Mouse (Mus musculus): Measurements from ENCODE around the gene Zmpste24. TPM values are rescaled to one million over a fixed set of nuclear protein-coding genes. Genes with fewer than 3 reads are reported as not detected.

The Zmpste24 gene
- total RNA-seq, 2 experiments from 2014 or later, result 24.5 TPM

DNA sequence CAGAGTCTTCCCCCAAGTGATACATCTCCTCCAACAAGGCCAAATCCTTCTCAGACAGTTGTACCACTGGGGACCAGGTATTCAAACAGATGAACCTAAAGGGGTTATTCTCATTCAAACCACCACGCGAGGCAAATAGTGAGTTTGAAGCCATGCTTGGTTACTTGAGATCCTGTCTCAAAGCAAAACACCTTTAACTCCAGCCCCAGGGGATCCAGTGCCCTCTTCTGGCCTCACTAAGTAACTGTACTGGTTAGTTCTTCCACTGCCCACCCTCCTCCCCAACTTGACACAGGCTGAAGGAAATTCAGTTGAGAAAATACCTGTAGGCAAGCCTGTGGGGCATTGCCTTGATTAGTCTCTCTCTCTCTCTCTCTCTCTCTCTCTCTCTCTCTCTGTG lies 65.0 kb downstream of the Zmpste24 start:
- no peak for DNase-seq

DNA sequence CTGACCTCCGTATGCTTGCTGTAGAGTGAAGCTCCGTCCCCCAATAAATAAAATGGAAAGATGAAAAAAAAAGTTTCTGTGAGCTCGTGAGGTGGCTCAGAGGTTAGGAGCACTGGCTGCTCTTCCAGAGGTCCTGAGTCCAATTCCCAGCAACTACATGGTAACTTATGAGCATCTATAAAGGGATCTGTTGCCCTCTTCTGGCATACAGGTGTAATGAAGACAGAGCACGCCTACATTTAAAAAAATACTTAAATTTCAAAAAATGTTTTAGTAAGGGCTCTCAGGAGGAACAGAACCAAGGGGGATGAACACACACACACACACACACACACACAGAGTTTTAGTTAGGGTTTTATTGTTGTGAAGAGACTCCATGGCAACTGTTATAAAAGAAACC lies 66.6 kb downstream of the Zmpste24 start:
- DNase-seq, result no peak

DNA sequence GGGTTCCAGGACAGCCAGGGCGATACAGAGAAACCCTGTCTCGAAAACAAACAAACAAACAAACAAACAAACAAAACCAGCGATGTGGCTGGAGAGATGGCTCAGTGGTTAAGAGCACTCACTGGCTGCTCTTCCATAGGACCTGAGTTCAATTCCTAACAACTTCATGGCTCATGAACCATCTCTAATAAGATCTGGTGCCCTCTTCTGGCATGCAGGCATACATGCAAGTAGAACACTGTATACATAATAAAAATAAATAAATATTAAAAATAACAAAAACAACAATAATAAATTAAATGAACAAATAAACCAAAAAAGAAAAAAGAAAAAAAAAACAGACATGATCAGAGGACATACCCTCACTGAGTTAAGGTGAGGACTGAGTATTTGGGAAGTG lies 68.4 kb downstream of the Zmpste24 start:
- no peak for DNase-seq

DNA sequence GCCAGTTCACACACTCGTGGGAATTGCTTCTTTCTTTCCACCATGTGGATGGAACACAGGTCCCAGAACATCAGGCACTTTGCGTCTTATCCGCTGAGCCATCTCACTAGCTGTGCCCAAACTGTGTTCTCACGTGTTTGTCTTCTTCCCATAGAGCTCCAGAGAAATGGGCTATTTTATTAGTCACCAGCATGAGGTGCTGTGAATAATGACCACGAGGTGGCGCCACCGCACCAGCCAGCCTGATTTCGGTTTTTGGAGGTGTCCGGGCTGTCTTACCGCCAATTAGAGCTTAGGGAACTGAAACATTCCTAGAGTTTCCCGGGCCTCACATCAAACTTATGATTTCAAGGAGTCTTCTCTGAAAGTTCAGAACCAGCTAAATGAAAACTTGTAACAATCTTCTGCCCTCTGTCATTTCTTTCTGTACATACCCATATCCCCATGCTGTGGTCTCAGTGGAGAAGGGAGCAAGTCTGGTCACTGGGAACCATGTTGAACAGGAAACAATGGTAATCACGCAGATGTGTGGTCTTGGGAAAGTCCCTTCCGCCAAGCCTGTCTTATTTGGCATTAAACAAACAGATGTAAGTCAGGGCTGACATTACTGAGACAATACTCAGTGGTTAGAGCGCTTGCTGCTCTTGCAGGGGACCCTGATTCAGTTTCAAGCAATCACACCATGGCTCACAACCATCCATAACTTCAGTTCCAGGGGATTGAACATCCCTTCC lies 69.2 kb downstream of the Zmpste24 start:
- DNase-seq, result peak; percentile 37 to 65

DNA sequence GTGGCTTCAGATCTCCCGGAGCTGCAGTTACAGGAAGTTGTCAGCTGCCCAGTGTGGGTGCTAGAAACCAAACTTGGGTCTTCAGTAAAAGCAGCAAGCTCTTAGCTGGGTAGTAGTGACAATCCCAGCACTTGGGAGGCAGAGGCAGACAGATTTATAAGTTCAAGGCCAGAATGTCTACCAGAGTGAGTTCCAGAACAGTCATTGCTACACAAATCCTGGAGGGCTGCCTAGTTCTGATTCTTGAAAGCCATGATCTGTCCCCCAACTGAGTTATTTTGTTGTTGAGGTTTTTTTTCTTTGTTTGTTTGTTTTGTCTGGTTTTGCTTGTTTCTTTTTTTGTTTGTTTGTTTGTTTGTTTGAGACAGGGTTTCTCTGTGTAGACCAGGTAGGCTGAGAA lies 69.9 kb downstream of the Zmpste24 start:
- no peak for DNase-seq

DNA sequence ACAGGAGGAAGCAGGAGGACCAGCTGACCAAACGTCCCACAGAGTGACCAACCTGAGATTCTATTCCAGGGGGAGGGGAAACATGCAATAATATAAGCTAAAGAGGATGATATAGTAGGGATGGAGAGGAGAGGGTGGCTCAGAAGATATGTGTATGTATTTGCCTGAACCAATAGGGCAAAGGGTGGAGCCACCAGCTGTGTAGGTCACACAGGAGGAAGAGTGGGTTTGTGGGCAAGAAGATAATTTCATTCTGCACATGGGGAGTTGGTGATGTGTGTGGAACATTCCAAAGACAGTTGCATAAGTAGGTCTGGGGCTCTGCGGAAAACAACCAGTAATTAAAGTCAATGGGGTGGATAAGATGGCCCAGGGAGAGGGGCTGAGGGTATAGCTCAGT lies 72.4 kb downstream of the Zmpste24 start:
- no peak for DNase-seq

DNA sequence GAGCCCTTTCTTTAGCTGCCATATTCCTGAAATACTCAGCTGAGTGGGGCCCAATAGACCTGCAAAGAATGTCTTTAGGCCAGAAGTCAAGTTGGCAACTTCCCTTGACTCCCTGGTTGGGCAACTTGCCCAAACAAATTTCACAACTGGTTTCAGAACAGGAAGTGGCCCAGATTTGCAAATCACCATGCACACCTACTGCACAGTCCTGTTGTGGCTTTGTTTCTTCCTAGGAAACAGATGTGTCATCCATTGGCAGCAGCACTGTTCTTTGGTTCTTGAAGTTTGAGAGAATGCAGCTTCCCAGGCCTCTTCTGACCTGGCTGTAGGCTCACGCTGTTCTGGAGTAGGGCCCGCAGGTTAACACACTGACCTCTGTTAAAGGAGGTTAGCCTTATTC lies 74.1 kb downstream of the Zmpste24 start:
- DNase-seq, result peak; percentile 54 to 78

DNA sequence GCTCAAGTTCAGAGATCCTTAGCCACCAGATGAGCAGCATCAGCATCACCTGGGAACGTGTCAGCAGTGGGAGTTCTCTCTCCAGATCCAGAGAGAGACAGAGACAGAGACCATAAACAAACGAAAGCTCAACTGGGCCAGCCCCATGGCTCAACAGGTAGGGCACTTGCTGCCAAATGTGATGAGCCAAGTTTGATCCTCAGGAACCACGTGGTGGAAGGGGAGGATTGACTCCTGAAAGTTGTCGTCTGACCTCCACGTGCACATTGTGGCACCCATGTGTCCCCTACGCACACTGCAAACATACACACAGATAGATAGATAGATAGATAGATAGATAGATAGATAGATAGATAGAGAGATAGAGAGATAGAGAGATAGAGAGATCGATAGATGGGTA lies 74.6 kb downstream of the Zmpste24 start:
- DNase-seq, result no peak

DNA sequence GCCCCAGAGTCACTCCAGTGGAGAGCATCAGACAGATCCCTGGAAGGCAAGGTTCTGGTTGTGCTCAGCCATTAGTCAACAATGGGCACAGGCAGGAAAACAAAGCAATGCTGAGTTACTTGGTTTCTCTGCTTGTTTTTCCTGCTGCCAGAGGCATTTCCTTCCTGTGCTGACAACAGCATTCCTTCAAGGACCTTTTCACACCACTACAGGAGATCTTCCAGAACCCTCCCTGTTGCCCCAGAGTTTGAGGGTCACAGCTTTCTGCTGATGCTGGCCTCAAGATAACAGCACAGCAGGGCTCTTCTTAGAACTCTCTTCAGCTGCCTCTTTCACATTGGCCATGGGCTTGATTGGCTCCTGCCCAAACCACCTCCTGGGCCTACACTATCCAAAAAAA lies 76.1 kb downstream of the Zmpste24 start:
- DNase-seq, result no peak

DNA sequence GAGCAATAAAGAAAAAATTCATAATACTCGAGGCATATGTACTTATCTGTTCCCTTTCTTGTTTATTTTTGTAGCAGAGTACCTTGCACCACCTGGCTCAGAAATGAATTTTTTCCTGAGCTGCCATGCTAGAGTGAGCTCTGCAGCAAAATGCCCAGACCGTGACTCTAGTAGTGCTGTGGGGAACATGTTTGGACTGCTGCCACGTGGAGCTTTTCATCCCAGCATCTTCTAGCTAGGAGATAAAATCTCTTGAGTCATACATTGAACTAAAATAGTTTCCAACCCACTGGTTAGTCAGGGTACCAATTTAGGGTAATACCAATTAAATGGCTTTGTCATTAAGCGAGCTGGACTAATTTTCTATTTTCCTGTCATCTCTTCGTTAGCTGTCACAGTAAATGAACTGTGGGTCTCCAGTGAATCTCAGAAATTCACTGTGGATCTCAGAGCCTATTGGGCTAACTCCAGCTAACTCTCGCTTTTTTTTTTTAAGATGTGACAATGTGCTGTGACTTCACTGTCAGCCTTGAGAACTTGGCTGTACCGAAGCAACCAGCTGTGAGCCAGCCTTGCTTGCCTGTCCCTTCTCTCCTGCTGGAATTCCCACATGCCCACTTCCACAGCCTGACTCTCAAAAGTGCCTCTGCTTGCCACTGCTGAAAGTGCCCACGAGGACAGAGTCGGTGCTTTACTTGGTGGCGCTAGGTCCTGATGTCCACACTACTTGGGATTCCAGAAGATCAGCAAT lies 77.8 kb downstream of the Zmpste24 start:
- DNase-seq, result no peak

DNA sequence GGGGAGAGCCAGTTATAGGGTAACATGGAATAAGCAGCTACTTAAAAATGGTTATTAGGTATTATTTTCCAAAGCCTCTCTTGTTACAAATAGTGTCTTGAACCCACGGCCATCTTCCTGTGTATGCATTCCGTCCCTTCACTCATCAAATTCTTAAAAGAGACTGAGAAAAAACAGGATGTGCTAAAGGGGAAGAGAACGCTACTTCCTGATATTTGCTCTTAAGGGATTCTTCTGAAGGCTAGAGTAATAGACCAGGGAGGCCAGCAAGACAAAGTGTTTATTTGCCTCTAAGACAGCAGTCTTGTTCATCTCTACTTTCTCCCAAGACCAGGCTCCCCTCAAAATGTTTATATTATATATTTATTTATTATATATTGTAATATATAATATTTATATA lies 79.8 kb downstream of the Zmpste24 start:
- DNase-seq, result no peak

DNA sequence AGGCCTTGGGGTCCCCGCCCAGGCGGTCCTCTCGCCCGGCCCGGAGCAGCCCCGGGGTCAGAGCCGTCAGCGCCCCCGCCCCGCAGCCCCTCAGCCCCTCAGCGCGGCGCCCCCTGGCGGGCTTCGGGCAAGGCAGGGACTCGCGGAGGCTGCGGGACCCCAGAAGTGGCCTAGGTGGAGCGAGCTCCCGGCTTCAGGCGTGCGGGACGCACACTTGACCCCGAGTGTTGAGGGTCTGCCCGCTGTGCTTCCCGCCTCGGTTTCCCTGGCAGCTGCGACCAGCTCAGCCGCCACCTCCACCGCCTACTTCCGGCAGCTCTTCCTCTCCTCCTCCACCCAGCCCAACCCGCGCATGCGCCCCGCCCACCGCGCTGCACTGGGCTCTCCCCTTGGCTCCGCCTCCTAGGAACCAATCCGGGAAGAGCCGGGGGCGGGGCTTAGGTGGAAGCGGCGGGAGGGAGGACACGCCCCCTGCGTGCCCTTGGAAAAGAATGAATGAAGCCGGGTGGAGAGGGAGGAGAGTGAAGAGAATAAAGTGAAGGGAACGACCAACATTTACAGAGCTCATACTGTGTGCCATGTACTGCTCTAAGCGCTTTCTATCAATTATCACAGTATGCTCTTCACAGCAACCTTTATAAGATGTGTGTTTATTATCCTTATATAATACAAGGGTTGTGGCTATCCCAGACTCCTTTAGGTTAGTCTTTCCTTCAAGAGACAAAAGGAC lies 80.9 kb downstream of the Zmpste24 start, which contains the start of gene Smap2:
TSS of gene Smap2 (minus strand) at position 320 of the 730 bp plus-strand sequence.
- DNase-seq, result peak; percentile 99

DNA sequence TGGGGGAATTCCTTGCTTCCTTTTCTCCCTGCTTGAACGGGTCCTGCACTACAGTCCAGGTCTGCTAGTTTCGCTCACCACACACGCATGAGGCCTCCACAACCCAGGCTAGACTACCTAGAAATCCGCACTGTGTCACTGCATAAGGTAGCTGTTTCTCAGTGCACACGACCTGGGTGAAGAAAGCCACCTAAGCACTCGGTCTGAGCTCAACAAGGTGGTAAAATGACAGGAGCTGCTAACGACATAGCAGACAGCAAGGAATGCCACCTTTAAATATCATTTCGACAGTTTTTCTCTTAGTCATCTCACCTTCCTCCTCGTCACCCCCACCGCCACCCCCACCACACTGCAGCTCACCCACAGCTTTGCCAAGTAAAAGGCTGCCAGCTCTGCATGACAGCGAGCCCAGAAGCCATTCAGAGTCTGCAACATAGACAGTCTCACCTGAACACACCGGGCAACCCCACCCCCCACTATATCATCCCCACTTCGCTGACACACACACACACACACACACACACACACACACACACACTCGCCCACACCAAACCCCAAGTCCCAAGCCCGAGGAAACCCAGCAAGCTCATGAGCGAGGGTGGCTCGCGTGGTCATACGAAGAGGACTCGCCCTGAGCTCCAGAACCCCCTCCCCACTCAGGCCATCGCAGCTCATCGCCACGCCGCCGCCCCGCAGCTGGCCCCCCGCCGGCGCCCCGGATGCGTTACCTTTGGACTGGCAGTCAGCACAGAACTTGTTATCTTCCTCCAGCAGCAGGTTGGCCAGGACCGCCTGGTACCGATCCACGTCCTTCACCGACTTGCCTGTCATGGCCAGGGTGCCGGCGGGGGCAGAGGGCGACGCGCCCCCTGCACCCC lies 81.8 kb downstream of the Zmpste24 start:
- peak; percentile 19 to 29 for DNase-seq

DNA sequence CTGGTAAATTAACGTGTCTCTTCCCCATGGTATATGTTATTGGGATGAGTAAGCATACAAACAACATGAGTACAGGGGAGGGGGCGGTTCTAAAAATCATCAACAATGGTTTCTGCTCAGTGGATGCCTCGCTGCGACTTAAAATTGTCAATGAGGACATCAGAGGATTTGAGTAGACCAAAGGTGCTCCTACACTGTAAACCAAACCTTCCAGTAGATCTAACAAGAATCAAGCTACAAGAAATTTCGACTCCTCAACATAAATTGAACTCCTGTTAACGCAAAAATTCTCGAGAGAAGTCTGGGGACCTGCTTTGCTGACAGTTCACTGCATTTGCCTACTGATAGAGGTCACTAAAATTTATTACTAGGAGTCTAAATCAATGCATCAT lies 82.8 kb downstream of the Zmpste24 start:
- no peak for DNase-seq

DNA sequence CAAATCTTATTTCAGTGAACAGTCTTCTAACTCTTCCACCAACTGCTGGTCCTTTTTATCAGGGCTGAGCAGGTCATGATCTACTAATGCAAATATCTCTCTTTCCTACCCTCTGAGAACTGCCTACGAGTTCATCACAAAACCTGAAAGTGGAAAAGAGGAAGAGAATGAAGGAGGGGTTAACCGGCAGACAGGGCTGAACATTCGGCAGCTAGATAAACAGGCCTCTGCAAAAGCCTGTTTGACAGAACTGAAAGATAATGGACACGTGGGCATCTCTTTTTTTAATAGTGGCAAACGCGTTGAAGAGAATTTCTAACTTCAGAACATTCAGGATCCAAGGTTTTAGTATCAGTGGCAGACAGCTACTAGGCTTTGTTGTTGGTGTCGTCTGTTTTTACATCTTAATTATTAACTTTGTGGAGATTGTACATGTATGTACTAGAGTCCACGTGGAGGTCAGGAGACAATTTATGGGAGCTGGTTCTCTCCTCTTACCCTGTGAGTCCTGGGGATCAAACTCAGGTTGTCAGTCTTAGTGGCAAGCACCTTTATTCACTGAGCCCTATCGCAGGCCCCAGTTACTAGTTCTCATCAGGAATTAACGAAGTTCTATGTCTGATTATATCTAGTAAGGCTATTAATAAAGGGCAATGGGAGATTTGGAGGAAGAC lies 83.3 kb downstream of the Zmpste24 start:
- DNase-seq, result peak in 1 of 2 experiments; percentile 34

DNA sequence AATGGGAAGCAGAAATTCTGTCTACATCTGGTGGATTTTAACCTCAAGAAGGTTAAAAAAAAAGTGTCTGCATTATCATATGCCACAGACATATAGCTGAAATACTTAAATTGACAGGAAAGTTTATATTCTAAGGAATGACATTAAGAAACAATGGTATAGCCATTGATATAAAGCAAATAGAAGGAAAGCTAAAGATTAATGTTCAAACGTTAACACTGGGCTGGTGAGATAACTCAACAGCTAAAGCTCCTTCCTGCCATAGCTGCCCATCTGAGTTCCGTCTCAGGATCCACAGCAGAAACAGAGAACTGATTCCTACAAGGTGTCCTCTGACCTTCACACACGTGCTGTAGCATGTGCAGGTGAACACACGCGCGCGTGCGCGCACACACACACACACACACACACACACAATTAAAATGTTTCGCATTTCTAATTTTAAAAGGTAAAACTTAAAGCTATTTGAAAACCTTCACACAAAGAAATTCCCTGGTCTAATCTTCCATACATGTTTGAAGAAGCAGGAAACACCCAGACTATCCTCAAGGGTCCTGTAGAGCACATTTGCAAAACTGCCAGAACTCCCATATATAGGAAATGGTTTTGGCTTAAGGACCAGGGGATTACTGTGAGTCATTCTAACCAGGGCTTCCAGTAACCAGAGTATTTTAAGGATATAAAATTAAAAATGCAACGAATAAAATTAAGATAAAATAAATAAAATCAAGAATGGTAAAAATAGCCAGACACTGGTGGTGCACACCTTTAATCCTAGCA lies 87.1 kb downstream of the Zmpste24 start:
- no peak for DNase-seq

Data from heart, adult 18-20 months (tissue).